Mouse (Mus musculus): ENCODE results near the gene Snd1.

- TF ChIP-seq EP300 (IDR thresholded peaks at IDR 0.05; ENCODE audit: low read depth): no peak
- no peak for TF ChIP-seq CTCF (IDR thresholded peaks at IDR 0.05; ENCODE audit: low read depth)
Measured at GRCm38 (mm10) chr6:28856789-28857188, 381.9 kb downstream of the Snd1 start.

Data from liver, postnatal 0 days (tissue).